In the genomic region with DNA sequence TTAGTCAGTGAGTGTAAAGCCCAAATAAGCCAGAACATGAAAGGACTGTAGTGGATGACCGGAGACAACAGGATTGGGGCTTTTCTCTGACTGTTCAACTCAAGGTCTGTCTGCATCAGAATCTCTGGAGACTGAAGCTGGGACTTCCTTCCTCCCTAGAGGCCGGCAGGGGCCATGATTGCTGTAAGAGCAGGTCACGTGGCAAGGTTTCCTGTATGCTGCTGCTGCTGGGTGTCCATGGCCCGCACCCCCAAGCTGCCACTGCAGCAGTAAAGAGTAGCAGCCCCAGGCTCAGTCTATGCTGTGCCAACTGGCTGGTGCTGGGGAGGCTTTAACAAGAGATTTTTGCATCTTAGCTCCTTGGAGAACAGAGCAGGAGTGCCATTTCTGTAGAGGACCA, we compare ENCODE assay signal across 10 mouse cellular contexts. TPM values are rescaled to one million over a fixed set of nuclear protein-coding genes. Genes with fewer than 3 reads are reported as not detected.
DNase-seq lines count a peak whose midpoint lies in the region; ATAC-seq lines count a peak whose summit lies in the region.
"Had no signal": no experiment of that assay in that cellular context is flagged by ENCODE, and none has a peak within 500 bp of the region (broad histone marks: within the 10 kb centered on the region; RNA-seq: fewer than 3 reads in every experiment).

A gene (plus strand): TSS at position 175 of the 400 bp plus-strand sequence.

- peak within 1 kb of the TSS; percentile 37 for H3K27ac ChIP-seq in brown adipose tissue, adult 24 weeks (replicated peaks; ENCODE audit: low read depth, low read length)
- no peak within 1 kb of the TSS for H3K27ac ChIP-seq in kidney, embryonic 15.5 days
- H3K27ac ChIP-seq: neural tube, embryonic 13.5 days had no signal

- no peak within 1 kb of the TSS for H3K9ac ChIP-seq in kidney, embryonic 15.5 days
- H3K9ac ChIP-seq: limb, embryonic 15.5 days; neural tube, embryonic 13.5 days had no signal

- ATAC-seq in kidney, embryonic 15.5 days (replicated peaks; ENCODE audit: low FRiP score), result no peak

- no peaks in the 10 kb centered on the region; the same call in 1 of the 2 replicates for H3K27me3 ChIP-seq in kidney, embryonic 15.5 days
- H3K27me3 ChIP-seq: limb, embryonic 15.5 days; neural tube, embryonic 13.5 days had no signal

- H3K9me3 ChIP-seq in kidney, embryonic 15.5 days (replicated peaks), result no peaks in the 10 kb centered on the region
- H3K9me3 ChIP-seq: limb, embryonic 15.5 days; neural tube, embryonic 13.5 days had no signal

- no peak within 1 kb of the TSS for H3K4me2 ChIP-seq in kidney, embryonic 15.5 days
- H3K4me2 ChIP-seq: limb, embryonic 15.5 days; neural tube, embryonic 13.5 days had no signal

- H3K36me3 ChIP-seq in kidney, embryonic 15.5 days, result no peaks in the 10 kb centered on the region
- H3K36me3 ChIP-seq: limb, embryonic 15.5 days; neural tube, embryonic 13.5 days had no signal

- peak; percentile 3 for DNase-seq in gastrocnemius, adult 18-20 months (ENCODE audit: low spot score)
- DNase-seq in gastrocnemius, postnatal 4 days (ENCODE audit: low spot score in 2 of 2), result no peak
- DNase-seq in lung, postnatal 25 days (ENCODE audit: low spot score), result peak; percentile 58
- DNase-seq in spleen, postnatal 14 days (ENCODE audit: low spot score in 2 of 2), result peak; percentile 23 to 38
- DNase-seq in cerebellum, postnatal 10 days, result no peak
- DNase-seq in urinary bladder, adult 2 months (ENCODE audit: low spot score), result no peak

- WGBS in kidney, embryonic 15.5 days, result 81% methylated on average over 4 of the region's 4 CpGs

- peaks cover 2% of the 10 kb centered on the region; the same call in 1 of the 2 replicates for H3K4me1 ChIP-seq in brown adipose tissue, adult 24 weeks (ENCODE audit: control insufficient read depth, insufficient read depth, insufficient read length, low read length)
- H3K4me1 ChIP-seq in kidney, embryonic 15.5 days, result peaks cover 6% of the 10 kb centered on the region; the same call in 1 of the 2 replicates
- H3K4me1 ChIP-seq: limb, embryonic 15.5 days; neural tube, embryonic 13.5 days had no signal

- peak within 1 kb of the TSS; percentile 42 for H3K4me3 ChIP-seq in brown adipose tissue, adult 24 weeks (ENCODE audit: insufficient read depth, low read depth, low read length)
- H3K4me3 ChIP-seq in kidney, embryonic 15.5 days (replicated peaks), result no peak within 1 kb of the TSS
- H3K4me3 ChIP-seq: limb, embryonic 15.5 days; neural tube, embryonic 13.5 days had no signal

RNA-seq across cellular contexts. Expression of the gene that starts here (rescaled TPM):
- under 1 TPM; 0.11 to 0.31 TPM for total RNA-seq in gastrocnemius, adult 18-20 months (2021)
- total RNA-seq in gastrocnemius, postnatal 4 days (2021), result 1 to 10 TPM; 1.5 to 1.8 TPM
- 1.3 and 1.4 TPM in 2 replicates for polyA plus RNA-seq in brown adipose tissue, adult 24 weeks (2012; ENCODE audit: insufficient read depth, insufficient read length, missing spikeins)
- polyA plus RNA-seq in kidney, embryonic 15.5 days (2015; fragmentation: Nextera tagmentation; extraction: Ambion mirVana), result 1.5 and 2.1 TPM in 2 replicates
- 2.9 and 3.0 TPM in 2 replicates for polyA plus RNA-seq in urinary bladder, adult 2 months (2012; rRNA removed)

Comparison
In these comparisons a context has a peak if more than half of its experiments do, and no peak if none do; other contexts are left out.
1. Peak in DNase-seq in gastrocnemius, adult 18-20 months; RNA of the gene not detected or under 1 TPM.
2. DNase-seq: peak in lung, postnatal 25 days (single experiment) and spleen, postnatal 14 days (2 of 2); none in gastrocnemius, postnatal 4 days (0 of 2), cerebellum, postnatal 10 days (0 of 2) and urinary bladder, adult 2 months (single experiment).